Mouse (Mus musculus): ENCODE measurements around the gene Sptan1. TPM values are rescaled to one million over a fixed set of nuclear protein-coding genes. Genes with fewer than 3 reads are reported as not detected.

Gene Sptan1
- 124 TPM for polyA plus RNA-seq (2017; shearing (Covaris generic))

DNA sequence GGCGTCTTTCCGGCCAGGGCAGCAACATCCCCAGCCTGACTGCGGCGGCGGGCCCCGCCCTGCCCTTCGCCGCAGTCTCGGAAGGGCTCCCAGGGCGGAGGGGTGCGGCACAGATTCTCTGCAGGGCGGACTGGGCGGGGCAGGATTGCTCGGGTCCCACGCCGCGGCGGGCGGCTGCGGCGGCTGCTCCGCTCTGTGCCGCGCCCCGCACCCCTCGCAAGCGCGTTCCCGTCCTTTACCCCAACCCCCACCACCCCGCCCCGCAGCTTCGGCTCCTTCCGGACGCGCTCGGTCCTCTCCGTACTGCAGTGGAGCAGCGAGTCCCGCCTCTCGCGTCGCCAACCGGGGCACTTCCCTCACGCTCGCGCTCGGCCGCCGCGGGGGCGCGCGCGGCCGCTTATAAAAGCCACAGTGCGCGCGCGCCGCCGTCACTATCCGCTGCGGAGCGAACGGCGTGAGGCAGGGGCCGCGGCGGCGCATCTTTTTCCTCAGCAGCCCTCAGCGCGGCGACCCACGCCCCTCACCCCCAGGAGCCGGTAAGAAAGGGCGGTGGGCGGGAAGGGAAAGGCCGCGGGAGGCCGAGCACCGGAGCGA lies at the start of gene Sptan1:
Gene Sptan1, plus strand, starts transcription at position 311 of the 594 bp plus-strand sequence.

DNA sequence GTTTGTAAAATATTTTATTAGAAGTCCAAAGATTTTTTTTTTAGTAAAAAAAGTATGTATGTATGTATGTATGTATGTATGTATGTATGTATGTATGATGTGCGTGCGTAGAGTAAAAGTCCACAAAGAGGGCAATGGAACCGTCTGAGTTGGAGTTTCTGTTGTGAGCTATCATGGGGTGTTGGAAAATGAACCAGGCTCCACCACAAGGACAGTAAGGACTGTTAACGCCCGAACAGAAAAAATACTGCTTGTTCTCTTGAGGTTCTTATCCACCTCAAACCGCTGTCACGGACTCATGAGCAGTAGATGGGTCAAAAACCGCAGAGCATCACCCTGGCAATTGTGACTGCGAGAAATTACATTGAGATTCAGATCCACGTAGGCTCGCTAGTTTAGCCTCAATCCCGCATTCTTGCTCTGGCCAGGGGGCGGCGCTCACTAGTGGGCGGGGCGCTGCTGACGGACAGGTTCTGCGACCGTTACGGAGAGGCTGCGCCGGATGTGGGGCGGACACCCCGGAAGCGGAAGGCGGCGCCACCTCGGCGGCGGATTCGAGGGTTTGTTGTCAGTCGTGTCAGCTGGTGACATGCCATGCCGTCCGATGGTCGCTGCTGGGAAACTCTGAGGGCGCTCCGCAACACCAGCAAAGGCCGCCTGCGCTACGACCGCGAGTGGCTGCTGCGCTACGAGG lies 30.3 kb upstream of the Sptan1 start, which contains the start of gene Gle1:
Gene Gle1, plus strand, starts transcription at position 521 of the 694 bp plus-strand sequence.

DNA sequence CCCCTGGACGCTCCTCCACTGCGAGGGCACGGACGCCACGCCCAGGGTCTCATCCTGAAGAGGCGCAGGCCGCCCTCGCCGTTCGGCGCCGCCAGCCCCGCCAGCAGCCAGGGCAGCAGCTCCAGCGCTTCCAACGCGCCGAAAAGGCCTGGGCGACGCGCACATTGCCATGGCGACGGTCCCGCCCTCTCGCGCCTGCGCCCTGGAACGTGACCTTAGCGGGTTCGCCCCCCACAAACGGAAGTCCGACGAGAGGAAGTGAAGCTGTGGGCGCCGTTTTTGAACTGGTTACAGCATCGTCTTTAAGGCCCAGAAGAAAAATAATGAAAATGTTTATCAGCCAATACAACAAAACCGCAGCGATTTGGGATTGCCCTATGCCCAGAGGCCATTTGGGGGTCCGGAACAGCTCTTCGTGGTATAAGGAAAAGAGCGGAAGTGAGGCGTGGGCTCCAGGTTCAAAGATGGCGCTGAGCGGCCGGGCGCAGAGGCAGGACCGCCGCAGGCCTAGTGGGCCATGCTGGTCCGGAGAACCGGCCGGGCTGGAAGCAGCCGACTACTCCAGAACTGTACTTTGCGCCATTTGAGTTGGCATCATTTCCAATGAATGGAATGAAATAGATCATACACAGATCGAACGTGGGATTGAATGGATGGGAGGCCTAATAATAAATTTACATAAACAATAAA lies 83.5 kb downstream of the Sptan1 start, which contains the start of gene Wdr34:
Gene Wdr34, minus strand, starts transcription at position 183 of the 690 bp plus-strand sequence.

DNA sequence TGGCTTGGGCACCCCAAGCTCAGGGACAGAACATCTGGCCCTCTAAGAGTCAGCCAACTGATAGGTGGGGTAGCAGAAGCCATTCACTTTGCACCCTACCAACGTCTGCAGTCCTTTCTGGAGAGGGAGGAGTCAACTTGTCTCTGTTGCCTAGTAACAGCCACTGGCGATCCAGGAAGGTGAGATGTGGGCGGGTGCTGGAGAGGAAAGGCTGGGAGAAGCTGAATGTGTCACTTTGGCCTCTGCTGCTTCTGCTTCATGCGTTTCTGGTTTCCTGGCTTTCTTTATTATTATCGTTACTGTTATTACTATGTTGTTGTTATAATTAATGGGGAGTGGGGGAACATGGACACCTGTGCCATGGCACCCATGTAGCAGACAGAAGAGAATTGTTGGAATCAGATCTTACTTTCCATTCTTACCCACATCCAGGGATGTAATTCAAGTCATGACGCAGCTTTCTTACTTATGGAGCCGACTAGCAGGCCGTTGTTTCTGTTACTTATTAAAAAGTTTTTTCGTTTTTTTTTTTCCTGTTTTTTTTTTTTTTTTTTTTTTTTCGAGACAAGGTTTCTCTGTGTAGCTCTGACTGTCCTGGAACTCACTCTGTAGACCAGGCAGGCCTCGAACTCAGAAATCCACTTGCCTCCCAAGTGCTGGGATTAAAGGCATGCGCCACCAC lies 92.0 kb downstream of the Sptan1 start, which contains the start of gene Set:
Gene Set, plus strand, starts transcription at position 156 of the 682 bp plus-strand sequence.

DNA sequence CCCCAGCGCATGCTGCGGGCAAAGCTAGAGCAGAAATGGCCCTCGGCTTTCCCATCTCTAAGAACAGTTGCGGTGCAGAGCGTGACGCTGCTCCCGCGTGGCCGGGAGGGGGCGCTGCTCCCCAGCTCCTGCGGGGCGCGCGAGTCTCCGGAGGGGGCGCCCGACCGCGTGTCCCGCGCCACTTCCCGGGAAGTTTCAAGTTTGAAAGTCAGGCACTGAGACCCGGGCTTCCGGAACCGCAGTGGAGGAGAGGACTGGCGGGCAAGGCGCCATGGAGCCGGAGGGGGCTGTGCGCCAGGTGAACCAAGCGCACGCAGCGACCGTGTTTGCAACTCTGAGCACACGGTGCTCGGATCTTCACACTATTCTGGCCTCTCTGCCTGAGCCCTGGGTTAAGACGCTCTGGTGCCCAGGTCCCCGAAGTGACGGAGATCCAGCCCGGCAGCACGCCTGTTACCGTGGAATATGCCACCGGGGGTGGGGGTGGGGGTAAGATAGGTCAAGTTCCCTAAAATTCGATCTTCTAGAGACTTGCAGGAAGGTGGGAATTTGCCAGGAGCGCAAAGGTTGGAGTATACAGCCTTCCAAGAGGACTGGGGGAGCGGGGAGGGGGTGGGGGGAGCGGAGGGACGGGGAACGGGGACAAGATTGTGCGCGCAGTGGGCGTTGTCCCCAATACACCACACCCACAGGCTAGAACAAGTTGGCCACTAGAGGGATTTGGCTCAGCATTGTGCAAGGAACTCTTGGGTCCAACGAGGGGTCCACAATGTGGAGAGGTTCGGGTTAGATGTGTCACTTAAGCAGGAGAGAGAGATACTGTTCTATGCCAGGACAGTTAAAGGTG lies 112.4 kb downstream of the Sptan1 start, which contains the start of gene Pkn3:
Gene Pkn3, plus strand, starts transcription at position 183 of the 847 bp plus-strand sequence.

Other genes starting within 250 kb of the Sptan1 start
- not detected for gene Gm13420, start 213.9 kb upstream of the Sptan1 start, polyA plus RNA-seq (2017; shearing (Covaris generic))
- gene Gm13547, start 206.2 kb upstream of the Sptan1 start, polyA plus RNA-seq (2017; shearing (Covaris generic)) = 0.61 TPM
- gene Coq4, start 178.1 kb upstream of the Sptan1 start, polyA plus RNA-seq (2017; shearing (Covaris generic)) = 10.7 TPM
- gene Trub2, start 177.1 kb upstream of the Sptan1 start, polyA plus RNA-seq (2017; shearing (Covaris generic)) = 41.5 TPM
- 3.7 TPM for gene Slc27a4, start 162.9 kb upstream of the Sptan1 start, polyA plus RNA-seq (2017; shearing (Covaris generic))
- gene Urm1, start 145.5 kb upstream of the Sptan1 start, polyA plus RNA-seq (2017; shearing (Covaris generic)) = 19.7 TPM
- gene Cercam, start 96.4 kb upstream of the Sptan1 start, polyA plus RNA-seq (2017; shearing (Covaris generic)) = 0.41 TPM
- gene Odf2, start 76.3 kb upstream of the Sptan1 start, polyA plus RNA-seq (2017; shearing (Covaris generic)) = 85.8 TPM
- gene Gle1, start 30.1 kb upstream of the Sptan1 start, polyA plus RNA-seq (2017; shearing (Covaris generic)) = 84.5 TPM
- 1.7 TPM for gene Wdr34, start 83.3 kb downstream of the Sptan1 start, polyA plus RNA-seq (2017; shearing (Covaris generic))
- 141 TPM for gene Set, start 91.8 kb downstream of the Sptan1 start, polyA plus RNA-seq (2017; shearing (Covaris generic))
- 2.5 TPM for gene Pkn3, start 112.1 kb downstream of the Sptan1 start, polyA plus RNA-seq (2017; shearing (Covaris generic))
- gene Zdhhc12, start 128.1 kb downstream of the Sptan1 start, polyA plus RNA-seq (2017; shearing (Covaris generic)) = 32.3 TPM
- 37.3 TPM for gene Zer1, start 159.0 kb downstream of the Sptan1 start, polyA plus RNA-seq (2017; shearing (Covaris generic))
- gene Tbc1d13, start 168.2 kb downstream of the Sptan1 start, polyA plus RNA-seq (2017; shearing (Covaris generic)) = 8.8 TPM
- gene Endog, start 205.9 kb downstream of the Sptan1 start, polyA plus RNA-seq (2017; shearing (Covaris generic)) = 2.6 TPM
- gene Spout1, start 212.9 kb downstream of the Sptan1 start, polyA plus RNA-seq (2017; shearing (Covaris generic)) = 47.6 TPM
- gene Kyat1, start 240.3 kb downstream of the Sptan1 start, polyA plus RNA-seq (2017; shearing (Covaris generic)) = 11.9 TPM

All from inflammation-experienced regulatory T-cells, adult 16 weeks (primary cell).